Mouse (Mus musculus): ENCODE measurements at regions not wholly inside any gene's neighbourhood (a gene's known extent, or its start where the extent isn't known, plus 50 kb on each side); places are given as distances from the start of the nearest gene placed in this dataset.

DNA sequence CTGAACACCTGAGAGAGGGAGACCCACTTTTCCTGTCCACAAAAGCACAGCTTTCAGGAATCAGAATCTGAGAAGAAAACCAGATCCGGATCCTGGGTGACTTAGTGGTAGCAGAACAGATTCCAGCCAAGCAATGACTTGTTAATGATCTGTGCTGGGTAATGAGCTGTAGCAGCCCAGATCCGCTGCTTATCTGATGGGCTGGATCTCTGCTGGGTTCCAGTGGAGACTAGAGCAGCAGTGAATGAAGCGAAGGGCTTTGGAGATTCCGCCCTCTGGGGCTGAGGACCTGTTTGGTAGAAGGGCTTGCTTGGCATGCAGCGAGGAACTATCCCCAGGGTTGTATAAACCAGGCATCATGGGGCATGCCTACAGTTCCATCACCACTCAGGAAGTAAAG, 156.3 kb downstream of the Maf start:
- DNase-seq (ENCODE audit: low spot score in 2 of 2): no peak

DNA sequence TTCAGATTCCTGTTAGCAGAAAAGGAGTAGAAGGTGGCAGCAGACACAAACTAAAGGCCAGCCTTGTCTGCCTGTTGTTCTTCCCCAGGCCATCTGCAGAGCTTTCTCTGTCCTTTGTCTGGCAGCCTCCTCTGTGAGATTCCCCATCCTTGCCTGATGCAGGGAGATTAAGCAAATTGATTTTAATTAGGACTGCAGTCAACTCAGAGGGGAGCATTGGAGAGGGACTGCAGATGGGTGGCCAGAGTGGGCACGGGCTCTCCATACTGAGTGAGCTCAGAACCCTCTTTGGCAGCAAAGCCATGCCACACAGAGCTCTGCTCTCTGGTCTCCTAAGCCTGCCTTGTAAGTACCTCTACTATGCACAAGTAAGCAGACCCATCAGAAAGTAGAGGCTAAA, 158.5 kb downstream of the Maf start:
- no peak for DNase-seq (ENCODE audit: low spot score in 2 of 2)

DNA sequence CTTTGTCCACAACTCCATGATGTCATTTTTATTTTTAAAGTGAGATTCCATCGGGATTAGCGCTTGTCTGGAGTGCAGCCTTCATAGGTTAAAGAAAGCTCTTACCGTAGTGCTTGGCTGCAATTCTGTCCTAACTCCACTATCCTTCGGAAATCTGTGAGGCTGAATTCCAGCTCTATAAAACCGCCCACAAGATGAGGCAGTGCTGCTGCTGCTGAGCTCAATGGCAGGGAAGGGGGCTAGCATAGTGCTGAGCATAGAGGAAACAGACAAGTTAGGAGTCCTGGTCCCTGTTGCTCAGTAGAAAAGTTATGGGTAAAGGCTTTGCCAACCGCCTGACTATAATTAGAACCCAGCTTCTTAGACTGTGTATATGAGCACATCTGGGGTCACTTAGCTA, 163.5 kb downstream of the Maf start:
- DNase-seq (ENCODE audit: low spot score in 2 of 2): no peak

DNA sequence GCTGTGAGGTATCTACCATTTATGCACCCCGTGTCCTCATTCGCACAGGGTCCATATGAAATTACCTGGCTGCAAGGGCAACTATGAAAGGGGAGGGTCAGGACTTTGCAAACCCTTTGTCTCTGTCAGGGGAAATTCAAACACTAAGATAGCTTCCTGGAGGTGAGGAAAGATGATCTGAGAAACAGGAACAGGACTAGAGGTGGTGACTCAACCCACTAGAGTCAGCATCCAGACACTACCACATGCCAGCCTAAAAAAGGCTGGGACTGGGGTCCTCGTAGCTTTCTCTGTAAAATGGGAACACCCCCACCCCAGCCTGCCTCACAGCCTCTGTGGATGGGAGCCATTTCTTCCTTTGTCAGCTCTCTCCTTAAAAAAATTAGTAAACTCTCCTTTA, 164.7 kb downstream of the Maf start:
- DNase-seq (ENCODE audit: low spot score in 2 of 2): no peak

DNA sequence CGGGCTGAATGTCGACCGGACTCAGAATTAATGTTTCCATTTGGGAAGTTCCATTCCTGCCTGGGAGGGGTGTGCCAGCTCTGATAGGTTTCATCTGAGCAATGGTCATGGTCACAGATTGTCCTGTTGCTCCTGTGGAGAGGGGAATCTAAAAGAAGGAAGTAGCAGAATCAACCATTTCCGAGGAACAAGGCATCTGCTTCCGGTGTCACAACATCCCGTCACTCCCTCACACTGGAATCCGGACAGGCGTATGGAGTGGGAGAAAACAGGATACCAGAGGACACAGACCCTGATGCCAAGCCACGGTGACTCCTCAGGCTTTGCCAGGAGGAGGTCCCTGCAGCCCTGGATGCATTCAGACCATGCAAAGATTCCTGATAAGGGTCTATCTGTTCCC, 168.0 kb downstream of the Maf start:
- no peak for DNase-seq (ENCODE audit: low spot score in 2 of 2)

DNA sequence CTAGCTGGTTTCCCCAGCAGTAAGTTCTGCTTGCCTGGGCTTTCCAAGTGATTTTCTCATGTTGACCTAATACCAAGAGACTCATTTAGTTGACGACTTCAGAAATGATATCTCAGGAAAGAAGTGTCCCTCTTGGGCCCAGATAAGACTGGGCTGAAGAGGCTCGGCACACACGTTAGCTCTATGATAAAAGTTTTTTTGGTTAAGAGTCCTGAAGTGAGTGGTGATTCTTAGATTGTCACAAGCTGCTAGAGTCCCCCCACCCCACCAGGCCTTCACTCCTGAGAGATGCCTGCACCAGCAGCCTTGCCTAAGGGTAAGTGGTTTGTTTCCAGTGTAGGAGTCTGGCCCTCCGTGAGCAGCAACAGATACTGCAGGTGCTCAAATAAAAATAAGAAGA, 169.4 kb downstream of the Maf start:
- no peak for DNase-seq (ENCODE audit: low spot score in 2 of 2)

DNA sequence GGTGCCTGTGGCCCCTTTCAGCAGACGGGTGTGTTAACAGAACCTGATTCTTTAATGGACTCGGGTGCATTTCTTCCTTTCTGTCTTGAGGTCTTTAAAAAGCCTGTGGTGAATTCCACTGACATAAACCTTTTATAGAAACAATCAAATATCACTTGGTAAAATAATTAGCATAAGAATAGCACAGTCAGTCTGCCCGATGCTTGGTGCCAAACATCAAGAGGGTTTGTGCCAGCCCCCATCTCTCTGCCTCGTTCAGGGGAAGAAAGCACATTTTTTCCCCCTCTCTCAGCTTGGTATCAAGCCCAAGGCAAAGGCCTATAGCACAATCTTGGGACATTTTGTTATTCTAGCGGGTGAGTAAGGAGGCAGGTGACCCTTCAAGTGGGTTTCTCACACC, 169.8 kb downstream of the Maf start:
- DNase-seq (ENCODE audit: low spot score in 2 of 2): no peak

DNA sequence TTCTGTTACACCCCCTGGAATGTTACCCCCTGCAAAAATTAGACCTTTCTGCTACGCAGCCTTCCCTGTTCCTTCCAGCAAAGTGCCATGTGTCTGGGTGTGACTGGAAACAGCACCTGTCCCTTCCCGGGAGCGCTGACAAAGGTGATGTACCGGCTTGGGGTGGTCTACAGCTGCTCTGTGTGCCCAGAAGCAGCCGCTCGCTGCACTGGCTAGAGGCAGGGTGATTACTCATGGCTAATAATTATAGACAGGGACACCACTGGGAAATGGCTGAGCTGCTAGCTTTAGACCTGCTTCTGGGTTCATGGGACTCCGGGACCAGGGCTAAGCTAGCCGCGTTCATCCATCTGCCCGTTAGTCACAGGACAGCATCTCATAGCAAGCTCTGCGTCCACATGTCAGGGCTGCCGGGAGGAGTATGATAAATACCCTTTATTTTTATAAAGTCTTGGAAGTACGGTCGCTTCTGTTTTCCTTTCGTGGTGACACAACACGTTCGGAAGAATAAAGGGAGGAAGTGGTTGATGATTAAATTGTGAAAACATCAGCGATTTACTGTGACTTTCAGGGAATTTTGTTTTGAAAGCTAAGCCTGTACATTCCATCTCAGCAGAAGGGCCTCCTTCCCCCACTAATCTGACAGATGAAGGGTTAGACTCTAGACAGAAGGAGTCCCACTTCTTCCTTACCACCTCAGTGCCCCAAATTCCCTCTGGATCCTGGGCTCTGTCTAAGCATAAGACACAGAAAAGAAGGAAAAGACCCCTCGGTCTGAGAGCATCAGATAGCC, 170.8 kb downstream of the Maf start:
- DNase-seq (ENCODE audit: low spot score in 2 of 2): no peak

DNA sequence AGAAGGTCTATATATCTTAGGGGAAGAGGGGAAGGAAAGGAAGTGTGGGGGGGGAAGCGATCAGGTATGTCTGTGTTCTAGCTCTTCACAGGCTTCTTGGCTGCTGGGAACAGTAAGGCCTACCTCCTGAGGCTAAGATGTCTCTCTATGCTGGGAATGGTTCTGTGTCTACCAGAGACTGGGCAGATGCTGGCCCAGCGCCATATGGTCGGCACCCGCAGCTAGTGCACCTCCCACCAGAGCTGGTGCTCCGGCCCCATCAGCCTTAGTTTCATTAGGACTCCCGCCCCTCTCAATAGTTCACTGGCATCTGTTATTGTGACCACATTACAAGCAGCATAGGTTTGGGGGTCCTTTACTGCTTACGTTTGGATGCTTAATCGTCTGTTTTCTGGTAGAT, 171.6 kb downstream of the Maf start:
- DNase-seq (ENCODE audit: low spot score in 2 of 2): no peak

DNA sequence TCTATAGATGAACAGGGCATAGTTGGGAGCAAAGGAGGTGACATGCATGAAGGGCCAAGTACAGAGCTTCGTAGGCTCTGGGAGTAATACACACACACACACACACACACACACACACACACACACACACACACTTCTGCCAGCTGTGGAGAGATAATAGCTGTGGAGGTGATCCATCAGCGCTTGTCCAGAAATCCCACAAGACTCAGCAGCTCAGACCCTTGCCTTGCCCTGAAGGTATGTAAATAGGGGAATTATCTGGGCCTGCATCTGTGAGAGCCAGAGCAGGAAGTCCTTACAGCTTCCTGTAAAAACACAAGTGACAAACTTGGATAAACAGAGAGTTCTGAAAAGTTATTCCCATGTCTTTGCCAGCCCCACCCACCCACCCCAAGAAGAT, 173.6 kb downstream of the Maf start:
- no peak for DNase-seq (ENCODE audit: low spot score in 2 of 2)

DNA sequence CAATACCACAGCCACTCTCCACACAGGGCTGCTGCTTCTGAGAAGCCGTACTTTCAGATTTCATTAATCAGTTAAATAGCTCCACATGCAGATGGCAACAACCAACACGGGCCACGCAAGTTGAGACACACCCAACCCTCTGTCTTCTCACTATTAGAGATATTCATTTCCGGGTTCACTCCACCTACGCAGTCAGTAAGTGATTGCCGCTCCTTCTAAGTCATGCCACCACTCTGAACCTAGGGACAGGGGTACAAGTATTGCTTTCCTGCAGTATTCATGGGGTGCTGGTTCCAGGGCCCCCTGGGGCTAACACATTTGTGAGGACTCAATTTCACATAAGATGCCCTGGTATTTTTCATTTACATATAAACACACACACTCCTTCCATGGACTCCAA, 176.3 kb downstream of the Maf start:
- no peak for DNase-seq (ENCODE audit: low spot score in 2 of 2)

DNA sequence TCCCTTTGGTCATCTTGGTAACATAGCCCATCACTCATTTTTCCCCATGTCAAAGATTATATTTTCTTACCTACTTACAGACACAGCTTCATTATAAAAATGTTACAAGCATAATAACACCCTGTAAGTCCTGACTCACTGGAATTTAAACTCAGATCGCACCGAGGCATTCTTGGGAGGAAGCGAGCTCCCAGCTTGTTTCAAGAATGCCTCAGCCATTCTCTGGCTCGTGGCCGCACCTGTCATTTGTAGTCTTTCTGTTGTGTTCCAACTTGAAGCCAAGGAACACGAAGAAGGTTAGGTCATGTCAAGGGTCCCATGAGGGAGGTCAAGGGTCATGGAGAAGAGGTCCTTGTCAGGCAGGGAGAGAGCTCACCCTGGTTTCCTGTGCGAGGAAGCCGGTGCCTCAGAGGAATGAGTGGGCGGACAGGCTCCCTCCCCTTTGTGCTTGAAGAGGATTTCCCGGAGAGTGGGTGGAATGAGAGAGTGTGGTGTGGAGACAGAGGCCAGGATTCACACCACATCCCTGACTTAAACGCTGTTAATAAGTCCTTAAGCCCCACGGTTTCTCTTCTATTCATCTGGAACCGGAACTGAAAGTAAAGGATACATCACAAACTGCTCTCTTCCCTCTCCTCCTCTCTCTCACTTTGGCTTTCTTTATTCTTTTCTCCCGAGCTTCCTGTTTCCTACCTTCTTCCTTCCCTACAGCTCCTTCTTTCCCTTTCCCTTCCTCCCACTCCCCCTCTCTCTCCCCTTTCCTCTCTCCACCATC, 177.8 kb downstream of the Maf start:
- peak in 1 of 2 experiments; percentile 11 for DNase-seq (ENCODE audit: low spot score in 2 of 2)

DNA sequence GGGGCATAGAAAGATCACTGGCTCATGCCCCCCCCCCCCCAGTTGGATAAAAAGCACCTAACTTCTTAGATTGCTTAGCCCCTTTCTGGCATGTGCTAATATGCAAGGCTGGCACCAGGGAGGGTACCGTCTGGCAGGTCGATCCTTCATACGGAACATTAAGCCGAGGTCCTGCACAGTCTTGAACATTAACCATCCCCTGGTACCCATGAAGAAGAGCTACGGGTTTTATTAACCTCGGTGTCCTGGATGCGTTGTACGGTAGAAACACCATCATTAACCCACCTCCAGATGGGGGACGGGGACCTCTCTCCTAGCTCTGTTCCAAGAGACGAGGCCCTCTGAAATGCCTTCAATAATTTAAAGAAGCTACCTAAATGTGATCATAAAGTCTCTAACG, 178.7 kb downstream of the Maf start:
- no peak for DNase-seq (ENCODE audit: low spot score in 2 of 2)

DNA sequence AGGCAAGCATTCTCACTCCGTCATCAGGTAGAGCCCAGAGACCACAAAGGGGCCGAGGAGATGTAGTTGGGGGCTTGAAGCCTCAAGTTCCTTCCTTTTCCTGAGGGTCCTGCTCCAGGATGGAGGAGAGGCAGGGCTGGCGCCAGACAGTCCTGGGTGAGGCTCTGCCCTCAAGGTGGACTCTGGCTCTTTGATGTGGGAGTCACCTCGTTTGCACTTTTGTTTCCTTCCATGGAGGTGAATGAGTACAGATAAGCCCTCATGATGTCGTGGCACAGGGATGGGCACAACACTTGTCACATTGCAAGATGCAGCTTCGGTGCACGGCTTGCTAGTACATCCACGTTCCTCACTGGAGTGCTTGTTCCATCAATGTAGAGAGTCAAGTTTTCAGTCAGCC, 182.4 kb downstream of the Maf start:
- DNase-seq (ENCODE audit: low spot score in 2 of 2): no peak

DNA sequence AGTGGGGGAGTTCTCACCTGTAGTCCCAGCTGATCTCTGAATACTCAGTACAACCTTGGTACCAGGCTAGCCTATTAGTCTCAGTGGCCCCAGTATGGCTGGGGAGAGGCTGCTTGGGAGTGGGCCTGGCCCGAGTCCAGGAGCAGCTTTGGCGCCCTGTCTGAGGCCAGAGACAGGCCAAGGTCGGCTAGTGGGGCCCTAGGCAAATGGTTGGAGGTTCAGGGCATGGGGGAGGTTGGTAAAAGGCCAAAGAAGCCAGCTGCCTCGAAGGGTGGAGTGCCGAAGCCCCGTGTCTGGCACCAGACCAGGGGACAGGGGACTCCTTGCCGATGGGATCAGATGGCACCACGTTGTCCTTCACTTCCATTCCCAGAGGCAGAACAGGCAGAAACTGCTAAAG, 182.9 kb downstream of the Maf start:
- no peak for DNase-seq (ENCODE audit: low spot score in 2 of 2)

DNA sequence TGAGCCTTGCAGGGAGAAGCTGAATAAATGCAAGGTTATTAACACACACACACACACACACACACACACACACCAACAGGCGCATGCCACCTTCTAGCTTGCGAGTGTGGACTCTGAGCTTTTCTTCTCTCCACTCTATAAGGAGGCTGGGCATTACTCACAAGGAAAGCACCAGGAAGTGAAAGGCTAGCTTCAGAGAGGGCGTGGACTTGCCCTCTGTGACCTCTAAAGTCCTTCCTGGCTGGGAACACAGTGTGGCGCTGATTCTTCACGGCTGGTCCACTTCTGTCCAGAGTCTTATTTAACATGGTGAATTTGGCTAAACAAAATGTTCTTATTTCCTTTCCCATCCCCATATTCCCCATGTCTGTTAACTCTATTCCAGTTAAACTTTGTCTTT, 185.1 kb downstream of the Maf start:
- no peak for DNase-seq (ENCODE audit: low spot score in 2 of 2)

DNA sequence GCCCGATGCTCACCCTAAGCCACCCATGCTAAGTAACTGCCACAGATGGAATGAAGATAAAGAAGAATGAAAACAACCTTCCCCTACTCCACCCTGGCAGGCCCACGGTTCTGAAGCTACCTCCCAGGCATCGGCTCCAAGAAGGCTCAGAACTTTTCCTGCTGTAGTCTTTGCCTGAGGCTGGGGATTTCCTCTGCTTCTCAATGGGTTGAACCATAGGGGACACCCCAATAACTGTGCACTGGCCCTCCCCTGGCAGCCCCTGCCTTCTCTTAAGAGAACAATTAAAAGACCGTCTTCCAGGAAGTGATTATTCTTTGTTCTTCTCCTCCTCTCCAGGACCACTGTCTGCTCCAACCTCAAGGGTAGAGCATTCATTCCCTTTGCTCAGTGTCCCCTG, 191.9 kb downstream of the Maf start:
- DNase-seq (ENCODE audit: low spot score in 2 of 2): no peak

DNA sequence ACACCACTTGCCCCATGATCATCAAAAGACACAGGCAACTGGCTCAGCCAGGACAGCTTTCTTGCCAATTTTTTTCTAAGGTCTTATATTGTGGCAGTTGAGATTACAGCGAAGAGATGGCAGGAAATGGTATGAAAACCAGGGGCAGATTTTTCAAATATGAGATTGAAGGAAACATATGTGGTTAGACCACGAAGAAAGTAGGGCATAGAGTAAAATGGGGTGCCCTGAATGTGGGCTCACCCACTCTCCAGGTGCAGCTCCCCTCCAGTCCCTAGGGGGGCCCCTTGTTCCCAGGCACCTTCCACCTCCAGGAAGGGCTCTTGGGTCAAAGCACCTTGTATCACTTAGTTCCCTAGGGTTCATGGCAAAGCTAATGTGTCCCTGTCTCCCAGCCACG, 193.1 kb downstream of the Maf start:
- DNase-seq (ENCODE audit: low spot score in 2 of 2): no peak

DNA sequence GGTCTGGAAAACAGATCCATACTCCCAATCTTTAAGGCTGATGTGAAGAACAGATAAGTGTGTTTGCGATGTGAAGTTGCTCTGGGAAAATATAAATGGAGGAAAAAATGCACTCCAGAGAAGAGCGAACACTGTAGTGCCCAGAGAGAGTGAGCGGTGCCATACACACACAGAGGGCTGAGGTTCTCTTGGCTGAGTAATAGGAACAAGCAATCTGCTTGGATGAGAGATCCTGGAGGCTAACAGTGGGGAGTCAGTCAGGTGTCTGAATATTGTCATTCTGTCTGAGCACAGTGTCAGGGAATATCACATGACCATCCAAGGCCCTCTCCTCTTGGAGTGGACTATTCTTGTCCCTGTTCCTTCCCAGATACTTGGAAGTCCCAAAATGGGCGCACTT, 200.4 kb downstream of the Maf start:
- no peak for DNase-seq (ENCODE audit: low spot score in 2 of 2)

DNA sequence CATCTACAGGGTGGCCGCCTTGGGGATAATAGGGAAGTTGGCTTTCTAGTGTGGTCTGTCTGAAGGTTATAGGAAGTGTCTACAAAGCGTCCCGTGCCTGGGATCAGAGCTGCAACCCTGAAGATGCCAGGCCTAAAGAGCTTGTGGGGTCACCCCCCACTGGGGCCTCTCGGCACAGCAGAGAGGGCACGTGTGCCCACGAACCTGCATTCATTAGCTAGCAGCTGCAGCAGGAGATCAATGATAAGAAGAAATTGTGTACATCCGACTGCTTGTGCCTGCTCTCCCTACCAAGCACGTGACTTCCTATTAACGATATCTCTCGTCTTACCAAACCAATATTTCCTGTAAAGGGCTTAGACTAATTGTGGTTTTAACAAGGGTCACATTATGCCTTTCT, 200.9 kb downstream of the Maf start:
- DNase-seq (ENCODE audit: low spot score in 2 of 2): no peak

DNA sequence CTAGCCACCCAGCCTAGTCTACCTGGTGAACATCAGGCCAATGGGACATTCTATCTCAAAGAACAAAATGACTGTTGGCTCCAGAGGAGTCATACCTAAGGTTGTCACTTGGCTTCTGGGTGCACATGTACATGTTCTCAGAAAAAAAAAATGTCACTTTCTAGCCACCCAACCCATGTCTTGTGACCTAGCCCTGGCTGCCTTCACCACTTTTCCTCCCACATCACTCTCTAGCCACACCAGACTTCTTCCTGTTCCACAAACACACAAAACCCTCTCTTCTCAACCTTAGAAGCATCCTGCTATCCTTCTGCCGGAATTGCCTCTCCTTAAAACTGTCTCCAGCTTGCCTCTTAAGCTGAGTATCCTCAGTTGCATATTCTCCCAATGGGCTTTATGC, 211.6 kb downstream of the Maf start:
- no peak for DNase-seq (ENCODE audit: low spot score in 2 of 2)

DNA sequence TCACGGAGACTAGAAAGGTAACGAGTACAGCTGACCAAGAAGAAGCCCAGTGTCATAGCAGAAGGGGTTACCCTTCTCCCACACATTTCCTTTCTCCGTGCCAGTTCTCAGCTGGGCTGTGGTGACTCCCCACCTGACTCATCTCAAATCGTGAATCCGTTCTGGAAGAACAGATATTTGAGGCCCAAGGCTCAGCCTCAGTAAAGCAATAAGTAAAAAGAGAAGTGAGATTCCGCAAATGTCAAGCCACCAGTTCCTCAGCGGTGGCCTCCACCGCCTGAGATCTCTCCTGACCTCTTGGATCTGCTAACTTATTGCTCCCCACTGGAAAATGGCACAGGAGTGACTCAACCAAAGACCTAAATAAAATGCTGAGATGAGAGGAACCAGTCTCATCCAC, 213.2 kb downstream of the Maf start:
- no peak for DNase-seq (ENCODE audit: low spot score in 2 of 2)

DNA sequence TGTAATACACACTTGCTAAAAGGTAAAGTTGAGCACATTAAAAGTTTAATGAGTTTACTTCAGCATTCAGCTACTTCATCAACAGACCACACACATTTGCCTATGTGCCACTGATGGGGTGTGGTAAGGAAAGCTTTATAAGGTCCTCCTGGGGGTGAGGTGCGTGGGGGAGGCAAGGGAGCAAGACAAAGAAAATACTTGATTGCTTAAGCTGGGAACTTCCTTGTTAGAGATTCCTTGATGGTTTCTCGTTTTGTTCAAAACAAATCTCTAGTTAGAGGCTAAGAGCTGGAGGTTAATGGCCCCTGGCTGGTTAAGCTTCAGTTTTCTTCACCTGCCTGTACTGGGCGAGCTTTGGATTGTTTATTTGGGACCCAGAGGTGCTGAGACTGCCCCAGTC, 220.7 kb downstream of the Maf start:
- DNase-seq (ENCODE audit: low spot score in 2 of 2): no peak

DNA sequence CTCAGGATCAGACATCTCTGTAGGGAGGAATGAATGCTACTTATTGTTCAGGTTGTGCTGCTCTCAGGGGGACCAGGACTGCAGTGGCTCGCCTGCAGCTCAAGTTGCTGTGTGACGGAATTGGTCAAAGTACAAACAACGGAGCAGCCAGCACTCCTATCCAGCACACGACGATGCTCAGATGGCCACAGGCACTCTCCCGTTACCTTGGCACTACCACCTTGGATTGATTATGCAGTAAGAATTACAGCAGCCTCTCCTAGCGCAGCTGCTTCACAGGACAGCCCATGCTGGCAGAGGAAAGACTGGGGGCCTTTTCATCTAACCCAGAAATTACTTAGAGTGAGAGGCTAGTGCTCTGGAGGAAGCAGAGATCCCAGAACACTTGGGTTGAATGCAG, 226.5 kb downstream of the Maf start:
- DNase-seq (ENCODE audit: low spot score in 2 of 2): no peak

Data from frontal cortex, postnatal 10 days (tissue).